Mouse (Mus musculus) left cerebral cortex, postnatal 25 days (tissue): ENCODE measurements around the gene Fgfr2. TPM values are rescaled to one million over a fixed set of nuclear protein-coding genes. Genes with fewer than 3 reads are reported as not detected.
A peak's percentile ranks its signal among the peaks of the same experiment; 100 is the strongest.

Experiments used
- DNase-seq, 2 experiments: peaks; one replicate each; pipeline ENCODE4 v3.0.0; 2022; ENCODE audit warnings: low spot score in 2 of 2, mixed read lengths in 1 of 2
- intact Hi-C: fragments of 180-260 bp; cut with DNase I; formaldehyde crosslinking; loops from one replicate; pipeline ENCODE4 v1.15.1; 2025
- total RNA-seq, 2 experiments: library from RNA; stranded (reverse); gene quantifications; 2 replicates each; pipeline ENCODE4 v1.2.3; 2021

Gene Fgfr2
- total RNA-seq, 2 experiments from 2014 or later: 37.1 to 42.0 TPM

DNA sequence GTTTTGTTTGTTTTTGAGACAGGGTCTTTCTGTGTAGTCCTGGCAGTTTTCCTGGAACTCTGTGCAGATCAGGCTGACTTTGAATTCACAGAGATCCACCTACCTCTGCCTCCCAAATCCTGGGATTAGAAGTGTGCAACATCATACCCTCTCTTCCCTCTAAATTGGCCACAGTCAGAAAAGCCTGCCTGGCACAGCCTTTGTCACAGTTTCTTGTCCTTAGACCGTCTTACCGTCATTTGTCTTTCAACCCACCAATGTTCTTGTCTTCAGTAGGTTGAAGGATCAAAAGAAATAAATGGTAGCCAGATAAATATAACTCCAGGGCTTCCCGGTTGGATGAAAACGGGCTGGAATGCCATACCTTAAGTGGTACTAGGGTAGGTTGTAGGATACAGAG, 518.4 kb downstream of the Fgfr2 start:
- intact Hi-C loops: no loop called here
- no peak for DNase-seq

GRCm38 (mm10) chr7:132600926-132601325, 522.2 kb downstream of the Fgfr2 start:
- DNase-seq: no peak
- intact Hi-C loops: no loop called here

- intact Hi-C loops: no loop called here
- DNase-seq: no peak
These were observed 523.1 kb downstream of the Fgfr2 start for GRCm38 (mm10) chr7:132600026-132600425.

- no peak for DNase-seq
- intact Hi-C loops: no loop called here
These were observed 523.8 kb downstream of the Fgfr2 start, which contains the start of gene Nkx1-2 for GRCm38 (mm10) chr7:132599071-132599975. TSS of gene Nkx1-2 (minus strand) at chr7:132599637.

- intact Hi-C loops: no loop called here
- peak in 1 of 2 experiments; percentile 23 for DNase-seq
These were observed 525.7 kb downstream of the Fgfr2 start for GRCm38 (mm10) chr7:132597251-132598041.

DNA sequence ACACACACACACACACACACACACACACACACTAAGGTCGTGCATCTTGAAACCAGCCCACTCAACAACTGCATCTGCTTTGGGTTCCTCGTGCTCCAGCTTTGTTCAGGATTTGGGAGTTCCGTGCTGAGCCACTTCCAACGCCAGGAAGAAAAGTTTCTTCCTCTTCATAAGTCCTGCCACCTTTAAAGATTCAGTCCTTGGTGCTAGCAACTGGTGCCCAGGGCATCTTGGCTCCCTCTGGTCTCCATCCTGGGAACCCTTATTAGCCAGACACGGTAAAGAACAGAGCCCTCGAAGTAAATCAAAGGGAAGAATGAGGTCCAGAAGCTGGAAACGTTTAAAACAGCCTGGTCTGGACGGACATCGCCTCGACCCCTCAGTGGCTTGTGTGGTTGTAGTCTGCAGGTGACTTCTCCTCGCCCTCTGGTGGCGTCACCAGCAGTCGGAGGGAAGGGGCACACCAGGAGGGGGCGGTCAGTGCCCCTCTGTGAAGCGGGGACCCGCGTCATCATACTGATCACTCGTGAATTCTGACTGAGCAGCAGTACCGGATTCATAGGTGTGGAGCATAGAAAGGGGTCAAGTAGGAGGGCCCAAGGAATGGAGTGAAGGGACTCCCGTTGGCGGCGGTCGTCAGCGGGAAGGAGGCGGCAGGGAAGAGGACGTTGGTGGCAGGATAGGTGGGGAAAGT, 526.4 kb downstream of the Fgfr2 start:
- intact Hi-C loops: no loop called here
- no peak for DNase-seq

GRCm38 (mm10) chr7:132595787-132596186, 527.4 kb downstream of the Fgfr2 start:
- DNase-seq: no peak
- intact Hi-C loops: no loop called here

DNA sequence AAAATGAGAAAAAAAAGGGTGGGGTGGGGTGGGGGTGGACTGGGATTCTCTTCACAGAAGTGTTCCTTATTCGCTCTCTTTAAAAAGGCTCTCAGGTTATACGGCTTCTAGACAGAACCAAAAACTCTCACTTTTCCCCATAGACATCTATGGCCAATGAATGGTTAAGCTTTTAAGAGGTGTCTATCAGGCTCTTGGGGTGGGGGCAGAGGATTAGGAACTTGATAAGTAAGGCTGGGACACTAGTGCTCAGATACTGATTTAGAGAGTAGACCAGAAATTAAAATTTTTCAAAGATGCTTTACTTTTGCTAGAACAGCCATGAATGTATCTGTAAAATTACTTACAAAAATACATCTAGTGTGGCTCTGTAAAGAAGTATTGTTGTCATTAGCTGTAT, 528.8 kb downstream of the Fgfr2 start:
- DNase-seq: no peak
- intact Hi-C loops: no loop called here

DNA sequence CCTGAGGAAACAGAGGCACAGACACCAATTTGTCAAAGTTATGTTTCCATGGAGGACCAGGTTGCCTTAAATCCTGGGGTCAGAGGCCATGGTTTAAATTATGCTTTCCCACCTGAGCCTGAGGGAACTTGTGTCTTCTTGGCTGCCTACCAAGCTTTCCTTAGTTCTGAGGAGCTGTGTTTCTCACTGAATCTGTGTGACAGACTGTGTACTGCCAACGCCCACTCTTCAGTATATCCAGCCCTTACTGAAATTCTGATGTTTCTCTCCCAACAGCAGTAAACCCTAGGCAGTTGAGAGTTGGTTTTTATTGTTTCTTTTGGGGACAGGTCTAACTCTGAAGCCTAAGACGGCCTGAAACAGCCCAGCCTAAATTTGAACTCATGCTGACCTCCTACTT, 529.4 kb downstream of the Fgfr2 start:
- intact Hi-C loops: no loop called here
- peak; percentile 13 to 52 for DNase-seq

- intact Hi-C loops: no loop called here
- no peak for DNase-seq
These were observed 533.5 kb downstream of the Fgfr2 start for GRCm38 (mm10) chr7:132589610-132590009.

- intact Hi-C loops: no loop called here
- peak in 1 of 2 experiments; percentile 58 for DNase-seq
These were observed 536.0 kb downstream of the Fgfr2 start for GRCm38 (mm10) chr7:132587167-132587566.

- intact Hi-C loops: no loop called here
- DNase-seq: no peak
These were observed 537.3 kb downstream of the Fgfr2 start for GRCm38 (mm10) chr7:132585695-132586491.

GRCm38 (mm10) chr7:132581441-132581840, 541.7 kb downstream of the Fgfr2 start:
- no peak for DNase-seq
- intact Hi-C loops: no loop called here

- intact Hi-C loops: no loop called here
- no peak for DNase-seq
These were observed 542.6 kb downstream of the Fgfr2 start for GRCm38 (mm10) chr7:132580511-132580910.

GRCm38 (mm10) chr7:132576891-132577290, 546.3 kb downstream of the Fgfr2 start:
- DNase-seq: no peak
- intact Hi-C loops: loop anchor here (5.0 to 10.0 kb wide), 3 partner anchors 60 to 278 kb away; partner anchors contain the start of genes Abraxas2, Eef1akmt2 and Fam53b

GRCm38 (mm10) chr7:132576116-132576650, 547.0 kb downstream of the Fgfr2 start, which contains the start of gene Oat:
TSS of gene Oat (minus strand) at chr7:132576398.
- intact Hi-C loops: loop anchor here (5.0 to 10.0 kb wide), 3 partner anchors 61 to 279 kb away; partner anchors contain the start of genes Abraxas2, Eef1akmt2 and Fam53b

GRCm38 (mm10) chr7:132575623-132576022, 547.5 kb downstream of the Fgfr2 start:
- intact Hi-C loops: loop anchor here (5.0 to 10.0 kb wide), 3 partner anchors 62 to 279 kb away; partner anchors contain the start of genes Abraxas2, Eef1akmt2 and Fam53b
- DNase-seq: peak; percentile 79 to 92

More at GRCm38 (mm10) chr7:132576116-132576650, 547.0 kb downstream of the Fgfr2 start, which contains the start of gene Oat:
- peak; percentile 95 to 98 for DNase-seq

DNA sequence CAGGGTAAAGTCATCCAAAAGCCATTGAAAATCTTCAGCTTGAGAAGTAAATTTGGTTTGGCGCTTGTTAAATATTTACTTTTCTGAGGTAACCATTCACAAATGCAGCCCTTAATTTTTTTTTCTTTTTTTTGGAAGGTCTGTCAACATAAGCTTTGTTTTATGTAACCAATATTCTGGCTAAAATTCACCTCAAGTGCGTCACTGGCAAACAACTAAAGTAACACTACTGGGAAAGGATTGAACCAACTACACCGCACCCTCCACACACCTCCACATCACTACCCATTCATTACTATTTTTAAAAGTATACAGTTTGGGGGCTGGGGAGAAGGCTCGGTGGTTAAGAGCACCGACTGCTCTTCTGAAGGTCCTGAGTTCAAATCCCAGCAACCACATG, 548.5 kb downstream of the Fgfr2 start:
- DNase-seq: no peak
- intact Hi-C loops: loop anchor here (5.0 to 10.0 kb wide), 3 partner anchors 63 to 280 kb away; partner anchors contain the start of genes Abraxas2, Eef1akmt2 and Fam53b
